Mouse (Mus musculus) lung, postnatal 0 days (tissue): ENCODE measurements around the gene Ldlrap1.

Experiments
- CTCF ChIP-seq: IDR thresholded peaks from 2 replicates; pipeline ENCODE4 v1.5.1; 2016; ENCODE audit warnings: antibody characterized with exemption, mild to moderate bottlenecking
- EP300 ChIP-seq: IDR thresholded peaks from 2 replicates; pipeline ENCODE4 v1.6.1; 2016; ENCODE audit warnings: antibody characterized with exemption, mild to moderate bottlenecking, control low read depth

GRCm38 (mm10) chr4:134774126-134774525 lies 6.3 kb upstream of the Ldlrap1 start:
- TF ChIP-seq CTCF = no peak
- no peak for TF ChIP-seq EP300
